Mouse (Mus musculus) spleen, adult 2 months (tissue): Measurements from ENCODE around the gene Slc39a7.

Source experiments
- CTCF ChIP-seq: fragments of 200-500 bp; IDR thresholded peaks from 2 replicates; pipeline ENCODE4 v1.5.1; 2011; ENCODE audit warnings: mild to moderate bottlenecking, inconsistent platforms; ENCODE audit not compliant: insufficient read depth, insufficient read length, insufficient replicate concordance; ENCODE audit errors: extremely low read depth
- POLR2A ChIP-seq: fragments of 200-500 bp; IDR thresholded peaks from 2 replicates; pipeline ENCODE4 v1.6.1; 2011; ENCODE audit warnings: low read depth, low read length, inconsistent platforms

DNA sequence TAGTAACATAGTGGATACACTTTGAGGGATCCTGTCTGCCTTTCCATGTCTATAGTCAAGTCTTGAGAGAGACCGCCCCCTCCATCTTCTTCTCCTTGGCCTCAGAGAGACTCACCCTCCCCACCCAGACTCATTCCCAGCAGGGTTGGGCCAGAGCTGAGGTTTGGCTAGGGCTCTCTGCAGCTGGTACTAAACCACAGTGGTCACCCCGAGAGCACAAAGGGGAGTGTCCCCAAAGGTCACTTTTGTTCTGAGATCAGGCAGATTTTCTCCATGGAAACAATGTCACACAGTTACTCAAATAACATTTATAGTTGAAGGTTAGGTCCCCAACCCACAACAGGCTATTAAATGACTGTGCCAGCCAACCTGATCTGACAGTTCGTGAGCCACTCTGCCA lies 37.4 kb upstream of the Slc39a7 start:
- TF ChIP-seq POLR2A (no peak), CTCF (no peak)
